Mouse (Mus musculus): ENCODE data around the gene Agtpbp1. TPM values are rescaled to one million over a fixed set of nuclear protein-coding genes. Genes with fewer than 3 reads are reported as not detected.

Agtpbp1 gene
- total and polyA plus RNA-seq, 3 experiments, result 24.2 to 117 (median 33.7) TPM

GRCm38 (mm10) chr13:59531203-59531602 lies 53.8 kb downstream of the Agtpbp1 start:
- peaks cover 0 to 16% of the 10 kb centered on the region in 2 experiments; a peak in 2 of 4 replicates for H3K36me3 ChIP-seq (ENCODE audit: control insufficient read depth in 1 of 2, insufficient read depth in 2 of 2, low read length in 2 of 2)
- no peaks in the 10 kb centered on the region for H3K9me3 ChIP-seq (replicated peaks; ENCODE audit: insufficient read depth, low read length)
- H3K9ac ChIP-seq (ENCODE audit: control insufficient read depth, low read depth, low read length, poor library complexity, severe bottlenecking), result no peak overlapping the region
- no peaks in the 10 kb centered on the region for H3K4me1 ChIP-seq (ENCODE audit: control insufficient read depth in 1 of 2, insufficient read depth in 2 of 2, low read length in 2 of 2)
- no peaks in the 10 kb centered on the region for H3K79me2 ChIP-seq (ENCODE audit: control insufficient read depth, insufficient read depth, low read length, poor library complexity)
- no peak overlapping the region for H3K27ac ChIP-seq (ENCODE audit: control insufficient read depth, low read depth, low read length)
- DNase-seq (ENCODE audit: low read depth, low spot score), result no peak
- no peaks in the 10 kb centered on the region for H3K27me3 ChIP-seq (ENCODE audit: control insufficient read depth in 1 of 2, insufficient read depth in 2 of 2, low read length in 2 of 2)
- H3K4me3 ChIP-seq (ENCODE audit: control insufficient read depth in 1 of 2, insufficient read depth in 1 of 2, low read depth in 2 of 2, low read length in 2 of 2), result no peak overlapping the region
- TF ChIP-seq ZNF384 (IDR thresholded peaks at IDR 0.05; ENCODE audit: low read depth, low read length) (no peak), CTCF (IDR thresholded peaks at IDR 0.05 in 2 of 3, conservative IDR thresholded peaks at IDR 0.05 in 1 of 3; ENCODE audit: control insufficient read depth in 1 of 3, insufficient read depth in 1 of 3, low read depth in 2 of 3, low read length in 3 of 3, poor library complexity in 1 of 3, severe bottlenecking in 1 of 3) (peak; percentile 33 to 58 (median 51)), RAD21 (IDR thresholded peaks at IDR 0.05; ENCODE audit: low read depth, low read length) (peak; percentile 37), SMC3 (IDR thresholded peaks at IDR 0.05; ENCODE audit: low read depth, low read length) (peak; percentile 62), GATA1 (IDR thresholded peaks at IDR 0.05; ENCODE audit: low read depth, low read length) (no peak)

- Histone ChIP-seq H3K9ac (ENCODE audit: control insufficient read depth, low read depth, low read length, poor library complexity, severe bottlenecking) (no peak overlapping the region), H3K4me1 (ENCODE audit: control insufficient read depth in 1 of 2, insufficient read depth in 2 of 2, low read length in 2 of 2) (no peaks in the 10 kb centered on the region), H3K27ac (ENCODE audit: control insufficient read depth, low read depth, low read length) (no peak overlapping the region), H3K4me3 (ENCODE audit: control insufficient read depth in 1 of 2, insufficient read depth in 1 of 2, low read depth in 2 of 2, low read length in 2 of 2) (no peak overlapping the region), H3K36me3 (ENCODE audit: control insufficient read depth in 1 of 2, insufficient read depth in 2 of 2, low read length in 2 of 2) (peaks cover 0 to 16% of the 10 kb centered on the region in 2 experiments; a peak in 2 of 4 replicates), H3K9me3 (replicated peaks; ENCODE audit: insufficient read depth, low read length) (no peaks in the 10 kb centered on the region), H3K79me2 (ENCODE audit: control insufficient read depth, insufficient read depth, low read length, poor library complexity) (no peaks in the 10 kb centered on the region), H3K27me3 (ENCODE audit: control insufficient read depth in 1 of 2, insufficient read depth in 2 of 2, low read length in 2 of 2) (no peaks in the 10 kb centered on the region)
- DNase-seq (ENCODE audit: low read depth, low spot score), result no peak
- TF ChIP-seq MEF2A (IDR thresholded peaks at IDR 0.05; ENCODE audit: extremely low read depth, insufficient replicate concordance, low read depth, low read length, poor library complexity, severe bottlenecking) (no peak), HCFC1 (IDR thresholded peaks at IDR 0.05; ENCODE audit: low read depth, low read length) (no peak), ZKSCAN1 (IDR thresholded peaks at IDR 0.05; ENCODE audit: low read depth, low read length) (no peak), E2F4 (IDR thresholded peaks at IDR 0.05; ENCODE audit: borderline replicate concordance, low read depth, low read length) (no peak), KAT2A (conservative IDR thresholded peaks at IDR 0.05; ENCODE audit: low read depth, low read length) (no peak)
Measured at GRCm38 (mm10) chr13:59530491-59530890, 54.5 kb downstream of the Agtpbp1 start.

- H3K4me3 ChIP-seq (ENCODE audit: control insufficient read depth in 1 of 2, insufficient read depth in 1 of 2, low read depth in 2 of 2, low read length in 2 of 2), result no peak overlapping the region
- no peak overlapping the region for H3K27ac ChIP-seq (ENCODE audit: control insufficient read depth, low read depth, low read length)
- DNase-seq (ENCODE audit: low read depth, low spot score), result no peak
- TF ChIP-seq ZC3H11A (IDR thresholded peaks at IDR 0.05; ENCODE audit: low read depth, low read length) (no peak), GABPA (IDR thresholded peaks at IDR 0.05; ENCODE audit: low read depth, low read length) (no peak), USF1 (IDR thresholded peaks at IDR 0.05; ENCODE audit: low read depth, low read length) (no peak), NRF1 (IDR thresholded peaks at IDR 0.05; ENCODE audit: insufficient read depth, low read depth, low read length, poor library complexity, severe bottlenecking) (no peak), SIN3A (IDR thresholded peaks at IDR 0.05; ENCODE audit: low read length) (no peak), POLR2A (IDR thresholded peaks at IDR 0.05; ENCODE audit: control insufficient read depth in 1 of 2, insufficient read depth in 1 of 2, low read depth in 1 of 2, low read length in 2 of 2, poor library complexity in 1 of 2) (no peak), ZNF384 (IDR thresholded peaks at IDR 0.05; ENCODE audit: low read depth, low read length) (no peak), ELF1 (IDR thresholded peaks at IDR 0.05; ENCODE audit: low read depth, low read length) (no peak), POLR2AphosphoS5 (IDR thresholded peaks at IDR 0.05; ENCODE audit: borderline replicate concordance, low read depth, low read length) (no peak), GATA1 (IDR thresholded peaks at IDR 0.05; ENCODE audit: low read depth, low read length) (no peak), TCF12 (IDR thresholded peaks at IDR 0.05; ENCODE audit: low read depth, low read length) (no peak), CHD1 (IDR thresholded peaks at IDR 0.05; ENCODE audit: low read depth, low read length) (no peak)
- no peaks in the 10 kb centered on the region for H3K27me3 ChIP-seq (ENCODE audit: control insufficient read depth in 1 of 2, insufficient read depth in 2 of 2, low read length in 2 of 2)
- no peak overlapping the region for H3K9ac ChIP-seq (ENCODE audit: control insufficient read depth, low read depth, low read length, poor library complexity, severe bottlenecking)
- no peaks in the 10 kb centered on the region for H3K79me2 ChIP-seq (ENCODE audit: control insufficient read depth, insufficient read depth, low read length, poor library complexity)
- H3K4me1 ChIP-seq (ENCODE audit: control insufficient read depth in 1 of 2, insufficient read depth in 2 of 2, low read length in 2 of 2), result no peaks in the 10 kb centered on the region
- no peaks in the 10 kb centered on the region for H3K9me3 ChIP-seq (replicated peaks; ENCODE audit: insufficient read depth, low read length)
- peaks cover 0 to 7% of the 10 kb centered on the region in 2 experiments; a peak in 2 of 4 replicates for H3K36me3 ChIP-seq (ENCODE audit: control insufficient read depth in 1 of 2, insufficient read depth in 2 of 2, low read length in 2 of 2)
Measured at GRCm38 (mm10) chr13:59521271-59522064, 63.6 kb downstream of the Agtpbp1 start.
